Mouse (Mus musculus): ENCODE results near the gene Rassf10.

DNA sequence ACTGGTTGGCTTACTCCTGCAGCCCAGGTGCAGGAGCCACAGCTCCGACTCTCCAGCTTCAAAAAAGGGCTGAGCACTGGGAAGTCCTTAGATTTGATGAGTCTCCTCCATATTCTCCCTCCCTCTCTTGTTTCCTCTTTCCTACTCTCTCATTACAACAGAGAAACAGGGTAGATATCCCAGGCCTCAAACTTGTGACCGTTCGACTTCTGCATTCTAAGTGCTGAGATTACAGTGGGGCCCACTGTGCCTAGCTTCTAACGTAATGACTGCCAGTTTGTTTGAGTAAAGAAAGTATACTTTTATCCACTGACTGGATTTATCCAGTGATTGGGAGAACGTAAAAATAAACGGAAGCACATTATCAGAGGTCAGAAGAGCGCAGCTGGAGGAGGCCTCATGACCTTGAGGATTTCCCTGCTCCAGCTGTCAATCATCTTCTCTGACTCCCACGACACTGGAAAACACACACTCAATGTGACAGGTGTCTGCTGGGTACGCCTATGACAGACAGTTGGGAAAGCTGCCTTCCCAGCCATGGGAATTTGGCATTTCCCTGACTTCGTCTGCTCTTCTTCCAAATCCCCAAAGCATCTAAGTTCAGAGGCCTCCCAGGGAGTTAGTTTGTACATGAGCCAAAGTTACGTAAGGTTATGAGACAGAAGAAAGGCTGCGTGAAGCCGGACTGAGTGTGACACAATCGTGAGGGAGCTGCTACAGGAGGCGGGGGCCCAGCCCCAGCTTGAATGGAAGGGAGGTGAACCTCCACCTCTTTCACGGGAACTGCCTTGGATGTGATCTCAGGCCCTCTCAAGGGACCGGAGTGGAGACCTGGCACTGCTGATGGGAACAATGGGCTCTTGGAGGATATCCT is 31.2 kb downstream of the Rassf10 start:
- TF ChIP-seq FLI1 (IDR thresholded peaks at IDR 0.05; ENCODE audit: low read length) (no peak), GATA1 (IDR thresholded peaks at IDR 0.05; ENCODE audit: borderline replicate concordance, low read length) (no peak)
